Mouse (Mus musculus): Measurements from ENCODE around the gene Cdhr3.
A peak's percentile ranks its signal among the peaks of the same experiment; 100 is the strongest.

The Cdhr3 gene

GRCm38 (mm10) chr12:33071901-33072672, 20.6 kb downstream of the Cdhr3 start:
- peak; percentile 33 to 39 for DNase-seq

GRCm38 (mm10) chr12:33068977-33069376, 23.7 kb downstream of the Cdhr3 start:
- DNase-seq = no peak

- peak; percentile 40 to 45 for DNase-seq
These were observed 26.3 kb downstream of the Cdhr3 start for GRCm38 (mm10) chr12:33066355-33066754.

- no peak for DNase-seq
These were observed 27.5 kb downstream of the Cdhr3 start for GRCm38 (mm10) chr12:33065162-33065561.

GRCm38 (mm10) chr12:33064266-33064665, 28.4 kb downstream of the Cdhr3 start:
- no peak for DNase-seq

GRCm38 (mm10) chr12:33063250-33063649, 29.4 kb downstream of the Cdhr3 start:
- DNase-seq = no peak

GRCm38 (mm10) chr12:33062379-33062778, 30.3 kb downstream of the Cdhr3 start:
- DNase-seq = peak in 1 of 2 experiments; percentile 47

- DNase-seq = no peak
These were observed 31.0 kb downstream of the Cdhr3 start for GRCm38 (mm10) chr12:33061651-33062050.

GRCm38 (mm10) chr12:33057231-33058048, 35.2 kb downstream of the Cdhr3 start:
- peak; percentile 63 to 75 for DNase-seq

- DNase-seq = no peak
These were observed 36.1 kb downstream of the Cdhr3 start for GRCm38 (mm10) chr12:33056574-33056973.

- DNase-seq = no peak
These were observed 36.6 kb downstream of the Cdhr3 start for GRCm38 (mm10) chr12:33056074-33056473.

- no peak for DNase-seq
These were observed 38.9 kb downstream of the Cdhr3 start for GRCm38 (mm10) chr12:33053746-33054145.

- peak; percentile 18 to 33 for DNase-seq
These were observed 39.4 kb downstream of the Cdhr3 start for GRCm38 (mm10) chr12:33053311-33053710.

GRCm38 (mm10) chr12:33048391-33048790, 44.3 kb downstream of the Cdhr3 start:
- no peak for DNase-seq

GRCm38 (mm10) chr12:33046434-33046833, 46.2 kb downstream of the Cdhr3 start:
- no peak for DNase-seq

GRCm38 (mm10) chr12:33045533-33046361, 46.9 kb downstream of the Cdhr3 start:
- peak in 1 of 2 experiments; percentile 37 for DNase-seq

GRCm38 (mm10) chr12:33041476-33041875, 51.2 kb downstream of the Cdhr3 start:
- DNase-seq = no peak

GRCm38 (mm10) chr12:33040811-33041210, 51.9 kb downstream of the Cdhr3 start:
- no peak for DNase-seq

- no peak for DNase-seq
These were observed 54.0 kb downstream of the Cdhr3 start for GRCm38 (mm10) chr12:33038676-33039075.

GRCm38 (mm10) chr12:33035719-33036521, 56.8 kb downstream of the Cdhr3 start:
- DNase-seq = peak; percentile 82 to 84

- no peak for DNase-seq
These were observed 57.5 kb downstream of the Cdhr3 start for GRCm38 (mm10) chr12:33035089-33035718.
